Mouse (Mus musculus) midbrain, embryonic 14.5 days (tissue): ENCODE measurements around the gene Adipoq. TPM values are rescaled to one million over a fixed set of nuclear protein-coding genes. Genes with fewer than 3 reads are reported as not detected.

Source experiments
- ATAC-seq: fragments of 200-750 bp; cut with Nextera tagmentation; 2 replicates; pipeline ENCODE4 v1.8.0; 2017; ENCODE audit warnings: moderate number of reproducible peaks, moderate library complexity; ENCODE audit not compliant: low FRiP score, low TSS enrichment
- DNase-seq: peaks from one replicate; pipeline ENCODE4 v3.0.0-alpha.2; 2015
- H3K27ac ChIP-seq: fragments of 300-500 bp; sonication (generic); replicated peaks from 2 replicates; pipeline ENCODE4 v1.5.1; 2014; ENCODE audit warnings: mild to moderate bottlenecking, low read depth, low read length, moderate library complexity
- H3K27me3 ChIP-seq: fragments of 300-500 bp; sonication (generic); 2 replicates; pipeline ENCODE4 v1.6.1; 2014; ENCODE audit warnings: low read length, control low read depth, mixed read lengths; ENCODE audit not compliant: control insufficient read depth, insufficient read depth
- H3K36me3 ChIP-seq: fragments of 300-500 bp; sonication (generic); 2 replicates; pipeline ENCODE4 v1.6.1; 2014; ENCODE audit warnings: low read length, control low read depth; ENCODE audit not compliant: control insufficient read depth, insufficient read depth
- H3K4me1 ChIP-seq: fragments of 300-500 bp; sonication (generic); 2 replicates; pipeline ENCODE4 v1.6.1; 2014; ENCODE audit warnings: mild to moderate bottlenecking, antibody characterized with exemption, low read length, control low read depth; ENCODE audit not compliant: control insufficient read depth, insufficient read depth
- H3K4me2 ChIP-seq: fragments of 300-500 bp; sonication (generic); 2 replicates; pipeline ENCODE4 v1.6.1; 2014; ENCODE audit warnings: mild to moderate bottlenecking, low read length, moderate library complexity
- H3K4me3 ChIP-seq: fragments of 300-500 bp; sonication (generic); replicated peaks from 2 replicates; pipeline ENCODE4 v1.5.1; 2014; ENCODE audit warnings: low read depth, low read length
- H3K9ac ChIP-seq: fragments of 300-500 bp; sonication (generic); replicated peaks from 2 replicates; pipeline ENCODE4 v1.6.1; 2014; ENCODE audit warnings: mild to moderate bottlenecking, low read length, moderate library complexity
- H3K9me3 ChIP-seq: fragments of 300-500 bp; sonication (generic); 2 replicates; pipeline ENCODE4 v1.6.1; 2016; ENCODE audit warnings: low read length, control low read depth, mixed read lengths; ENCODE audit not compliant: control insufficient read depth
- WGBS: fragments of 180-500 bp; shearing (Covaris S2); extraction: QIAGEN DNeasy Blood & Tissue Kit; methylation state at CpG from one replicate; pipeline ENCODE4 v1.1.7; 2014; 5-methylcytosine and 5-hydroxymethylcytosine counted together
- polyA plus RNA-seq: library from polyadenylated mRNA; unstranded; fragments of >200 nt; fragmentation: Nextera tagmentation; extraction: Ambion mirVana; gene quantifications from 2 replicates; pipeline ENCODE4 v1.2.1, GENCODE M21; 2014

The Adipoq gene
- polyA plus RNA-seq, 1 experiment from 2014 or later, result not detected

GRCm38 (mm10) chr16:23164443-23164842 is 18.1 kb downstream of the Adipoq start:
- H3K9ac ChIP-seq, result no peak overlapping the region
- no peaks in the 10 kb centered on the region for H3K36me3 ChIP-seq
- H3K4me2 ChIP-seq, result no peak overlapping the region
- H3K9me3 ChIP-seq, result no peaks in the 10 kb centered on the region
- DNase-seq (no peak), ATAC-seq (no peak)
- H3K4me1 ChIP-seq, result no peaks in the 10 kb centered on the region
- H3K27me3 ChIP-seq, result no peaks in the 10 kb centered on the region
- no peak overlapping the region for H3K27ac ChIP-seq
- no peak overlapping the region for H3K4me3 ChIP-seq
- 77% methylated on average over 6 of the region's 6 CpGs for WGBS

GRCm38 (mm10) chr16:23165441-23165840 is 19.1 kb downstream of the Adipoq start:
- Histone ChIP-seq H3K4me1 (no peaks in the 10 kb centered on the region), H3K27me3 (no peaks in the 10 kb centered on the region), H3K36me3 (no peaks in the 10 kb centered on the region), H3K9ac (no peak overlapping the region), H3K4me3 (no peak overlapping the region), H3K27ac (no peak overlapping the region), H3K4me2 (no peak overlapping the region), H3K9me3 (no peaks in the 10 kb centered on the region)
- no peak for ATAC-seq
- DNase-seq, result no peak
- WGBS, result 68% methylated on average over 9 of the region's 9 CpGs

GRCm38 (mm10) chr16:23166646-23167045 is 20.3 kb downstream of the Adipoq start:
- Histone ChIP-seq H3K4me2 (no peak overlapping the region), H3K27me3 (no peaks in the 10 kb centered on the region), H3K9ac (no peak overlapping the region), H3K27ac (no peak overlapping the region), H3K4me1 (no peaks in the 10 kb centered on the region), H3K9me3 (no peaks in the 10 kb centered on the region), H3K36me3 (no peaks in the 10 kb centered on the region), H3K4me3 (no peak overlapping the region)
- DNase-seq (no peak), ATAC-seq (no peak)
- WGBS, result 95% methylated on average over 1 of the region's 1 CpGs

- no peaks in the 10 kb centered on the region for H3K27me3 ChIP-seq
- no peak overlapping the region for H3K27ac ChIP-seq
- no peaks in the 10 kb centered on the region for H3K4me1 ChIP-seq
- no peak overlapping the region for H3K4me2 ChIP-seq
- no peak for ATAC-seq
- 85% methylated on average over 5 of the region's 5 CpGs for WGBS
- H3K4me3 ChIP-seq, result no peak overlapping the region
- no peak overlapping the region for H3K9ac ChIP-seq
- DNase-seq, result no peak
- H3K36me3 ChIP-seq, result no peaks in the 10 kb centered on the region
- H3K9me3 ChIP-seq, result no peaks in the 10 kb centered on the region
Observed at GRCm38 (mm10) chr16:23167079-23167478, 20.7 kb downstream of the Adipoq start.

- WGBS, result 94% methylated on average over 3 of the region's 3 CpGs
- Histone ChIP-seq H3K4me1 (no peaks in the 10 kb centered on the region), H3K27me3 (no peaks in the 10 kb centered on the region), H3K9ac (no peak overlapping the region), H3K4me3 (no peak overlapping the region), H3K27ac (no peak overlapping the region), H3K9me3 (peaks cover 4% of the 10 kb centered on the region; the same call in 1 of the 2 replicates), H3K36me3 (no peaks in the 10 kb centered on the region), H3K4me2 (no peak overlapping the region)
- no peak for ATAC-seq
- no peak for DNase-seq
Observed at GRCm38 (mm10) chr16:23170813-23171212, 24.5 kb downstream of the Adipoq start.

- no peak for ATAC-seq
- peaks cover 4% of the 10 kb centered on the region; the same call in 1 of the 2 replicates for H3K9me3 ChIP-seq
- H3K4me2 ChIP-seq, result no peak overlapping the region
- H3K27ac ChIP-seq, result no peak overlapping the region
- no peak for DNase-seq
- H3K9ac ChIP-seq, result no peak overlapping the region
- no peaks in the 10 kb centered on the region for H3K4me1 ChIP-seq
- H3K4me3 ChIP-seq, result no peak overlapping the region
- no peaks in the 10 kb centered on the region for H3K36me3 ChIP-seq
- 96% methylated on average over 5 of the region's 5 CpGs for WGBS
- no peaks in the 10 kb centered on the region for H3K27me3 ChIP-seq
Observed at GRCm38 (mm10) chr16:23173904-23174303, 27.6 kb downstream of the Adipoq start.

- no peak overlapping the region for H3K4me2 ChIP-seq
- H3K9me3 ChIP-seq, result peaks cover 4% of the 10 kb centered on the region; the same call in 1 of the 2 replicates
- no peaks in the 10 kb centered on the region for H3K4me1 ChIP-seq
- no peaks in the 10 kb centered on the region for H3K27me3 ChIP-seq
- ATAC-seq (no peak), DNase-seq (no peak)
- 94% methylated on average over 5 of the region's 5 CpGs for WGBS
- no peak overlapping the region for H3K4me3 ChIP-seq
- no peak overlapping the region for H3K9ac ChIP-seq
- H3K27ac ChIP-seq, result no peak overlapping the region
- H3K36me3 ChIP-seq, result no peaks in the 10 kb centered on the region
Observed at GRCm38 (mm10) chr16:23174855-23175254, 28.5 kb downstream of the Adipoq start.

- Histone ChIP-seq H3K4me3 (no peak overlapping the region), H3K9ac (no peak overlapping the region), H3K9me3 (peaks cover 4% of the 10 kb centered on the region; the same call in 1 of the 2 replicates), H3K27ac (no peak overlapping the region), H3K36me3 (no peaks in the 10 kb centered on the region), H3K4me2 (no peak overlapping the region), H3K27me3 (no peaks in the 10 kb centered on the region), H3K4me1 (no peaks in the 10 kb centered on the region)
- WGBS, result 72% methylated on average over 3 of the region's 3 CpGs
- DNase-seq (no peak), ATAC-seq (no peak)
Observed at GRCm38 (mm10) chr16:23175956-23176355, 29.6 kb downstream of the Adipoq start.

- DNase-seq, result no peak
- H3K27me3 ChIP-seq, result no peaks in the 10 kb centered on the region
- no peak for ATAC-seq
- WGBS, result 95% methylated on average over 2 of the region's 2 CpGs
- H3K4me1 ChIP-seq, result no peaks in the 10 kb centered on the region
- no peak overlapping the region for H3K9ac ChIP-seq
- no peak overlapping the region for H3K4me3 ChIP-seq
- no peak overlapping the region for H3K4me2 ChIP-seq
- no peak overlapping the region for H3K27ac ChIP-seq
- no peaks in the 10 kb centered on the region for H3K9me3 ChIP-seq
- H3K36me3 ChIP-seq, result no peaks in the 10 kb centered on the region
Observed at GRCm38 (mm10) chr16:23177856-23178255, 31.5 kb downstream of the Adipoq start.
